Mouse (Mus musculus) retina, adult 2 months (tissue): ENCODE data around the gene Katnal1.

Experiments used
- DNase-seq: peaks from one replicate; pipeline ENCODE4 v3.0.0-alpha.2; 2012; ENCODE audit warnings: low read depth, low spot score

Gene Katnal1

GRCm38 (mm10) chr5:148927717-148928223 is 1.4 kb downstream of the Katnal1 start:
- DNase-seq = no peak

DNA sequence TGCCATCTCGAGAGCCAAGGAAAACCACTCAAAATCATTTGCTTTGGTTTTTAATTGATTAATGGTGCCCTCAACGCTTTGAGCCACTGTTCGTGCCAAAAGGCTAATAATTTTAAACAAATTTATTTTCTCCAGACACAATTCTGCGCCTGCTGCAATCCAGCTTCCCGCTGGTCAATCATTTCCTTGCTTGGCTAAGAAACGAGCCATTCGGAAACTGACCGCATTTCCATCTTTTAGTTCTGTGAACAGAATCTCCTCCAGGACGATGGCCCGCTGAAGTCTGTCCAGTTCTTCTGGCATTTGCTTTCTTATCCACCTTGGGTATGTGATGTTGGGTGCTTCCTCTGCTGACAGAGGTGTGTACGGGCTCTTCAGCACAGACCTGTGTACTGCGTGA is 4.5 kb downstream of the Katnal1 start:
- DNase-seq = no peak

DNA sequence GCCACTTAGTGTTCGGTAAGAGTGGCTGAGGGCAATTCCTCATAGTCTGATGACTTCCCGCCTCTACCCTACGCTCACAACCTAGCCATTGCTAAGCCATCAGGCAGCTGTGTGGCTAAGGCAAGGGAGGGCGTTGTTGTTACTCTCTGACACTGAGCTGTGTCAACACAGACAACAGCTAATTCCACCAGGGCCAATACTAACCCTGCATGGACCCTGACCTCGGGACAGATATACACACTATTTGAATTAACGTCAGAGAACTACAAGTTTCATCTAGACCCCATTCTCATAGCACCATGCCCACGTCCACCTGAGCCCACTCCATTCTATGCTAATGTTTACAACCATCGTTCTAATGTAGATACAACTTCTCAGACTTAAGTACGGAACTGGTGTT is 5.1 kb downstream of the Katnal1 start:
- DNase-seq = no peak

DNA sequence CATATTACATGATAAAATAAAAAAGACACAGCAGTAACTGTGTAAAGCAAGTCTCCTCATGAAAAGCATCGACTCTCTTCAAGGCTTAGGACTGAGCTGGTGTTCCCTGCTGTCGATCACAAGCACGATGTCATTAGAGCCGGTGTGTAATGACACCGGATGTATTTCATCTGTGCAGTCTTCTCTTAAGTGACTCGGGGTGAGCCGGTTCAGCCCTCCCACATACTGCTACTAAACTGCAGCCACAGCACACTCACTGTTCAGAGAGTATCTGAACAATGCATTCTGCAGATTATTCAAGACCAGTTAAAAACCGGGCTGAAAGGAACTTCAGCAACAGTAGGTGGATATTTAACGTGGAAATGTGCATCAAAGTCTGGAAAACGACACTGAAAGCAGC is 5.7 kb downstream of the Katnal1 start:
- DNase-seq = no peak

- DNase-seq = no peak
These were observed 6.3 kb downstream of the Katnal1 start for GRCm38 (mm10) chr5:148922773-148923172.

DNA sequence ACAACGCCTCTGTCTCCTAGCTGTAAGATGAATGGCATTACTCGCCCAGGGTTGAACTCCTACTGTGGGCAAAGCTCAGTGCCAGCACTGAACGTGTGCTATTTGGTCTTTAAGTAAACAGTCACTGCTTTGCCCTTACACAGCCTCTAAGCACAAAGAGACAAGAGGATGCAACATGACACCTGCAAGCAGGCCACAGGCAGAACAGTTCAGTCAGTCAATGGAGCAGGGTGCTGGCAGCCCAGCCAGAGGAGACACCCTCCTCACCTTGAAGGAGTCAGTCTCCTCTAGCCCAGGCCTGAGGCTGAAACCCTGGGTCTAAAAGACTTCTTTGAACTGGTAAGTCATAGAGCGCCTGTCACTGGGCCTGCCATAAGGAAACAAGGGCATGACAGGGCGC is 11.1 kb downstream of the Katnal1 start:
- no peak for DNase-seq

DNA sequence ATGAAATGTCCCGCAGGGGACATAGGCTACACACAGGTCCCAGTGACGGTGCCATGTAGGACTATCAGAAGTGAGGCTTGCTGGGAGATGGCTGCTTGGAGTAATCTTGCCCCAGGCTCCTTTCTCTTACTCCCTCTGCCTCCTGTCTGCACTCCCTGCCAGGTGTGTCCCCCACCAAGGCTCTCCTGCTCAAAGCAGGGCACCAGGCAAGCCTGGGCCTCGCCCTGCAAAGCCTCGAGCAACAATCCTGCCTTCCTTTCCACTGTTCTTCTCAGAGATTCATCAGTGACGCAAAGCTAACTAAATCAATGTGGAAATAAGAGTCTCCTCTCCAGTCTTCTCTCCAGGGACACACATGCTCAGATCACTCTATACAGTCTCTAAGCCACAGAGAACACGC is 12.3 kb downstream of the Katnal1 start:
- DNase-seq = no peak

DNA sequence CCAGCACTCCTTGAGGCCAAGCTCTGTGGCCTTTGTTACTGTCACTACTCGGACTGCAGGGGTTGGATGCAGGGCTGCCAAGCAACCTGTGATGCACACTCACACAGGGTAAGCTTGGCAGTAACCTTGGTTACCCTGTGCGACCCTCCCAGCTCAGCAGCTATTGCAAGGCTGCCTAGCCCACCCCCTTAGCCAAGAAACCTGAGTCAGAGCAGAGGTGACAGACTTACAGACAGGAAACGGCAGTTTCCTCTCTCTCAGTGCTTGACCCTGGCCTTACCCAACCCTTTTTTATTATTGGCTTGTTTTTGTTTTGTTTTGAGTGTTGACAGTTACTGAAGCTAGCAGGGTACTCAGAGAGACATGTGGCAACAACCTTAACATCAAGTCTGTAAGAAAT is 16.9 kb downstream of the Katnal1 start:
- DNase-seq = no peak

DNA sequence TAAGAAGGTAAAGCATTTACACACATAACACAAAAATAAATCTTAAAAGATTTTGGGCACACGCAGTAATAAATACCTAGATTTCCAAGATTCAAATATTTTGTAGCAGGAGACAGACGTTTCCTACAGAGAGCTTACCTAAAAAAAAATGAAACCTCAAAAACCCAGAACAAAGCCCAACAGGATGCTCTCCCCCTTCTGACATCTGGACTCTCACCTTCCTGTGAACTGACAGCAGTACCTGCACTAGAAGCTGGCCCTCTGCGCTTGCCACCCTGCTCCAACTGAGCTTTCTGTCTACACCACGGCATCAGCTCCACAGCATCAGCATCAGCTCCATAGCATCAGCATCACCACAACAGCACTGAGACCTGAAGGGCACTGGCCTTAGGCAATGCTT is 19.1 kb downstream of the Katnal1 start:
- DNase-seq = no peak

- no peak for DNase-seq
These were observed 19.7 kb downstream of the Katnal1 start for GRCm38 (mm10) chr5:148909402-148909801.

DNA sequence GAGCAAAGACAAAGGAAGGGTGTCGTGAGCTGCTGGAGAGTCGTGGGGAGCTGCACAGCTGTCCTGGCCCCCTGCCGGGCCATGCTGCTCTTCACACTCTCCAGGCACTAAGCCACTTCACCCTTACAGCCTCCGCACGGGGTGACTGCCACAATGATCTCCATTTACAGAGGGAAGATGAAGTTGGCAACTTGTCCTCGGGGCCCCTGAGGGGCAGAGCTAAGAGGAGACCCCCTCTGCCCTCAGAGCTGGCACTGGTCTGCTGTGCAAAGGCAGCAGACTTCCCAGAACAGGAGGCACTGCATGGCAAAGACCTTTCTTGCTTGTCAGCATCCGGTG is 20.1 kb downstream of the Katnal1 start:
- no peak for DNase-seq

DNA sequence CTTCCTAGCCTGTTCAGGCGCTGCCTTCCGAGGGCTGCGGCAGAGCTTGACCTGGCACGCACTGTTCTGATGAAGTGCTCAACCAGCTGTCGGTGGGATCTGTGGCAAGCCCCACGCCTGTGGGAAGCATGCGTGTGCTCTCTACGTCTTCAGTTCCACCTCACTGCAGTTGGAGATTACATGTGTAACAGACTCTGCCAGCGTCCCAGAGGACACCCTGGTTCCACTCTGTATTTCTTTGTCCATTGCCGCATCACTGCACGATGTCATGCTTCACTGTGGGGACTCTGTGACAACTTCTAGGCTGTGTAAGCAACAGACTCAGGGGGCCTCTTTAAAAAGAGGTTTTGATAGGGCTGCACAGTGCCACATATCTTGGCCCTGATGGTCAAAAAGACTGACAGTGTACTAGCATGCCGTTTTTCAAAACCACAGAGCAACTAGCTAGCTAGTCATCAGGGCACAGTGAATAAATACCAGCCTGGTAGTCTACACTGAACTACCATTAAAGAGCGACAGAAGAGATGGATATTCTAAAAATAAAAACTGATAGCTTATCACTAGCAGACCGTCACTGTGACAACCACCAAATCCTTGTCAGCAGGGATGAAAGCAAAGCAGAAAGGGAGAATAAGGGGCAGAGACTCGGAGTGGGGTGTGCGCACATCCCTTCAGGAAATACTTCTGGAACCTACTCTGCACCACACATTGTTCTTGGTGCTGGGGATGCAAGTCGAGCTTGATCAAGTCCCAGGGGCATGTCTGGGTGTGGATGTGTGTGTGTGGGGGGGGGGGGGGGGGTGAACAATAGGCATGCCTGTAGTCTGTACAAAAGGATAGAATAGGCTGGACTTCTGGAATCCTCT is 20.7 kb downstream of the Katnal1 start:
- no peak for DNase-seq

GRCm38 (mm10) chr5:148906305-148906704 is 22.8 kb downstream of the Katnal1 start:
- no peak for DNase-seq

DNA sequence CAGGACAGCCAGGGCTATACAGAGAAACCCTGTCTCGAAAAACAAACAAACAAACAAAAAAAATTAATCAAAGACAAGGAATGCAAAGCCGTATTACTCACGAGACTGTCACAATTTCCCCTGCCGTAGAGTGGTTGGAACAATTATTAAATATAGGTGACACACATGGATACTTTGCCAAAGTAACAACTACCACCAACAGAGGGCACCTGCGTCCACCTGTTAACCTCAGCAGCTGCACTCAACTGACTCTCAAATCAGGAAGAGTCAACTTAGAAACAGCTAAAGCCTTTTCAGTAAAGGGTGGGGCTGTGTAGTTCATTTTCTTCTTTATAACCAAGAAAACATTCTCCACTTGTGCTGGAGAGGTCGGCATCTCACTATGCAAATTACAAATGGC is 24.3 kb downstream of the Katnal1 start:
- no peak for DNase-seq

- no peak for DNase-seq
These were observed 29.8 kb downstream of the Katnal1 start for GRCm38 (mm10) chr5:148899361-148899760.

DNA sequence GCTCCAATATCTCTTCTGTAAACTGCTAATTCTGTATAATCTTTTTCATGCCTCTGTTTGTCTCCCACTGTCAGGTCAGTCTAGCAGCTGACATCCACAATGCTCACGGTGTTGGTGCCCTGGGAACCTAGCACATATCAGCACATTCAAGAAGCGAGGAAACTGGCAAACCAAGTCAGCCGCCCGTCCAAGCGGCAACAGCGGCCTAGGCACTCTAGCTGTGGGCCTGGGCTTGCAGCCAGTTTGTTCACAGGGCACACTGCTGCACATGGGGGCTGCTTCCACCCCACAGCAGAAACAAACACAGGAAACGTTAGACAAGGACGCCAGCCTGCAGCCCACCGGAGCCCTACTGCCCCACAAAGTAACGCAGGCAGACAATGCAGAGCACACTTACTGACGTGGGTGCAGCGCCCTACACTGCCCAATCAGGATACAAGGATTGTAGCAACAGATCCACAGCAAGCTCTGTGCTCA is 31.1 kb downstream of the Katnal1 start:
- no peak for DNase-seq

DNA sequence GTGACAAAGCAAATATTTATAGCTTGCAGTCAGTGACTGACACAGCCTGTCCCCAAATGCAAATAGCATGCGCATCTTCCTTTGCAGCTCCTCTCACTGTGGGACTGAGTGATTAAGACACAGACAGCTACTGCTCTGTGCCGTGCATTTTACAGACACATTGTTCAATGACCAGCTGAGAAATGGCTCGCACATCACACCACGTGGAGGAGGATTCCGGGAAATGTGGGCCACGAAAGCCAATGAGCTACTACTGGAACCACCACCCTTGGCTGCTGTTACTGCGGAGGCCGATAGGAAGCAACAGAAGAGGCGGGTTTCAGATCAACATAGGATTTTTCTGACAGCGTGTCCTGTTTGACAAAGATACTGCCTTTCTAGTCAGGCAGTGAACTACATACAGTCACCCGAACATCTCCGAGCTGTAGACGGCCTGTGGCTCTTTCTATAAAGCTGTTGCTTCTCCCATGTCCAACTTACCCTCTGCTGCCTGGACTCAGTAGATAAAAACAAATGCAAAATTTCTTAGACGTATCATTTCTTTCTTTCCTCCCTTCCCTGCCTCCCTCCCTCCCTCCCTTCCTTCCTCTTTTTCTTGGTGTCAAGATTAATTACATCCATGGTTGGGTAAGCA is 31.9 kb downstream of the Katnal1 start:
- no peak for DNase-seq

- DNase-seq = no peak
These were observed 32.6 kb downstream of the Katnal1 start for GRCm38 (mm10) chr5:148896515-148896914.

DNA sequence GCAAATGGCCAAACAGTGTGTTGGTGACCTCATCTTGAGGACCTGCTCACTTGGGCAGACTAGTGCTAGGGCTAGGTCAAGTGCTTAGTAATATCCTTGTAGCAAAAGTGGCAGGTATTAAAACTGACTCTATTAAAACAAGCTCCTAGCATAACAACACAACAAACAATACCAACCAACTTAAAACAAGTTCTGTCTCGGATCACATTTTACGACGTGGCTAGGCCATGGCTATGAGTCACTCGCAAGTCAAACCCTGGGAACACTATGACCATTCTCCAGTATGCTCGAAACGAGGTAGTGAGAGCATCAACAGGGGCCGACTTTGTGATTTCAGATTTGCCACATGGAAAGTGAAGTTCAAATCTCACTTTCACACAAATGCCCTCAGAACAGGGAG is 33.3 kb downstream of the Katnal1 start:
- no peak for DNase-seq

- no peak for DNase-seq
These were observed 34.1 kb downstream of the Katnal1 start for GRCm38 (mm10) chr5:148895034-148895433.

- DNase-seq = no peak
These were observed 38.9 kb downstream of the Katnal1 start for GRCm38 (mm10) chr5:148890237-148890636.

DNA sequence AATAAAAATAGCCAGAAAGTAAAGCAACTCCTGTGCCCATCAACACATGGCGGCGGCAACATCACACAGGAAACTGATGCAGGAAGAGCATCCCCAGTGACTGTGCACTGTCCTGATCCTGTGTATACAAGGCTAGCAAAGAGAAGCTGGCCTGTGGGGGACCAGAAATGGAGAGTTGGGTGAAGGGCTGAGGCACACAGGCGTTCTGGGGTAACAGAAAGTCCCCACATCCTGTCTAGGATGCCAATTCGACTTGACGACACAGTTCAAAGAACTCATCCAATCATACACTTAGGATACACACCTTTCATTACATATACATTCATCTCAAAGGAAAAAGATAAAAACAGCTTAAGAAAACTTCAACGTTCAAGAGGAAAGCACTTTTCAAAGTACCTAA is 41.1 kb downstream of the Katnal1 start:
- DNase-seq = no peak
